8 mouse cellular contexts compared by ENCODE assay signal in genomic region chr8:114770856-114771776, GRCm38 (mm10).
A peak's percentile ranks its signal among the peaks of the same experiment; 100 is the strongest.
DNase-seq lines count a peak whose midpoint lies in the region; ATAC-seq and TF ChIP-seq lines count a peak whose summit lies in the region.

No protein-coding gene starts in this region.

- H3K36me3 ChIP-seq in ES-E14 (ENCODE audit: control insufficient read depth, insufficient read depth, low read length, poor library complexity, severe bottlenecking): no peaks in the 10 kb centered on the region
- H3K36me3 ChIP-seq in hindbrain, embryonic 14.5 days (replicated peaks; ENCODE audit: control insufficient read depth, insufficient read depth): no peaks in the 10 kb centered on the region

- 38% methylated on average over 31 of the region's 31 CpGs for WGBS in hindbrain, embryonic 14.5 days

- peak; percentile 40; the same call in 1 of the 2 replicates for TF ChIP-seq CTCF in embryonic fibroblast, embryonic 13.5 days (IDR thresholded peaks at IDR 0.05; ENCODE audit: borderline replicate concordance, insufficient read depth, low read length)

- DNase-seq in ES-E14 (ENCODE audit: low read depth, low spot score): peak; percentile 54
- DNase-seq in adrenal gland, postnatal 36 days: peak; percentile 79 to 89
- DNase-seq in hindbrain, embryonic 14.5 days (ENCODE audit: low spot score): peak; percentile 91
- DNase-seq in layer of hippocampus, postnatal 14 days (ENCODE audit: low spot score in 2 of 2): peak; percentile 67 to 78
- peak; percentile 71 for DNase-seq in lung, postnatal 36 days
- DNase-seq in skeletal muscle tissue, adult 2 months (ENCODE audit: low read depth, low spot score): peak; percentile 72

- ATAC-seq in hindbrain, embryonic 14.5 days (ENCODE audit: low FRiP score): no peak
- no peak for ATAC-seq in monocyte, adult 5-6 weeks (replicated peaks; ENCODE audit: insufficient number of reproducible peaks, low FRiP score, low TSS enrichment, poor library complexity, severe bottlenecking)

- no peaks in the 10 kb centered on the region for H3K4me1 ChIP-seq in ES-E14 (ENCODE audit: control insufficient read depth in 2 of 2, insufficient read depth in 2 of 2, low read length in 2 of 2, poor library complexity in 1 of 2)
- H3K4me1 ChIP-seq in embryonic fibroblast, embryonic 13.5 days (ENCODE audit: control insufficient read depth, insufficient read depth, low read length): peaks cover 7% of the 10 kb centered on the region; the same call in 1 of the 2 replicates
- peaks cover 11% of the 10 kb centered on the region for H3K4me1 ChIP-seq in hindbrain, embryonic 14.5 days (replicated peaks; ENCODE audit: control insufficient read depth, insufficient read depth, low read length)

- peak overlapping the region; percentile 28 for H3K4me2 ChIP-seq in hindbrain, embryonic 14.5 days (replicated peaks)

- no peak for TF ChIP-seq POLR2A in embryonic fibroblast, embryonic 13.5 days (IDR thresholded peaks at IDR 0.05; ENCODE audit: low read depth, low read length)

- H3K27ac ChIP-seq in ES-E14 (ENCODE audit: insufficient read depth, low read depth, low read length, poor library complexity, severe bottlenecking): no peak overlapping the region
- no peak overlapping the region for H3K27ac ChIP-seq in embryonic fibroblast, embryonic 13.5 days (ENCODE audit: insufficient read depth, low read length)
- no peak overlapping the region for H3K27ac ChIP-seq in hindbrain, embryonic 14.5 days

- in situ Hi-C loops in ES-E14 (cut with MboI; ENCODE audit: low sequenced_read_pairs in 2 of 2, unreplicated experiment in 2 of 2): no loop called here

- no peak overlapping the region for H3K9ac ChIP-seq in ES-E14 (ENCODE audit: insufficient read depth, low read depth, low read length, poor library complexity, severe bottlenecking)
- H3K9ac ChIP-seq in hindbrain, embryonic 14.5 days: no peak overlapping the region

- H3K4me3 ChIP-seq in ES-E14 (ENCODE audit: insufficient read depth in 1 of 2, low read depth in 1 of 2, low read length in 2 of 2, poor library complexity in 1 of 2, severe bottlenecking in 1 of 2): no peak overlapping the region
- H3K4me3 ChIP-seq in embryonic fibroblast, embryonic 13.5 days (ENCODE audit: insufficient read depth, low read length): no peak overlapping the region
- H3K4me3 ChIP-seq in hindbrain, embryonic 14.5 days (replicated peaks; ENCODE audit: low read length): no peak overlapping the region

- no peaks in the 10 kb centered on the region for H3K27me3 ChIP-seq in hindbrain, embryonic 14.5 days (ENCODE audit: control insufficient read depth, insufficient read depth, low read length)

- no peaks in the 10 kb centered on the region for H3K9me3 ChIP-seq in ES-E14 (ENCODE audit: control insufficient read depth, insufficient read depth, low read depth, low read length)
- no peaks in the 10 kb centered on the region for H3K9me3 ChIP-seq in hindbrain, embryonic 14.5 days (ENCODE audit: control insufficient read depth, low read length)

TF ChIP-seq in ES-E14, 5 proteins besides CTCF, POLR2A, EP300 and RAD21:
- 0 out of 2 replicates have a peak, but pooled peaks have one; percentile 26 for TF ChIP-seq ZC3H11A (IDR thresholded peaks at IDR 0.05; ENCODE audit: borderline replicate concordance, low read depth, low read length)
- no peak for TF ChIP-seq CHD2 (IDR thresholded peaks at IDR 0.05; ENCODE audit: low read depth, low read length)
- TF ChIP-seq HCFC1 (IDR thresholded peaks at IDR 0.05; ENCODE audit: borderline replicate concordance, insufficient read depth, low read length): no peak
- TF ChIP-seq ZNF384 (IDR thresholded peaks at IDR 0.05; ENCODE audit: low read depth, low read length): no peak
- TF ChIP-seq MAFK (IDR thresholded peaks at IDR 0.05; ENCODE audit: insufficient read depth, low read depth, low read length): no peak
